Mouse (Mus musculus) stomach, postnatal 0 days (tissue): ENCODE results near the gene 0610012G03Rik.

Experiments
- CTCF ChIP-seq: IDR thresholded peaks from 2 replicates; pipeline ENCODE4 v1.5.1; 2016; ENCODE audit warnings: antibody characterized with exemption, low read depth, mild to moderate bottlenecking, moderate library complexity
- EP300 ChIP-seq: optimal IDR thresholded peaks from 2 replicates; pipeline ENCODE3; 2016; ENCODE audit warnings: antibody characterized with exemption

- no peak for TF ChIP-seq EP300
- no peak for TF ChIP-seq CTCF
These were observed 42.1 kb downstream of the 0610012G03Rik start for GRCm38 (mm10) chr16:31905891-31906825.
